Mouse (Mus musculus): ENCODE data around the gene Akt1. TPM values are rescaled to one million over a fixed set of nuclear protein-coding genes. Genes with fewer than 3 reads are reported as not detected.
A peak's percentile ranks its signal among the peaks of the same experiment; 100 is the strongest.

Gene Akt1
- polyA plus RNA-seq, 1 experiment from 2014 or later = 80.0 TPM

- Histone ChIP-seq H3K36me3 (peaks cover 86% of the 10 kb centered on the region), H3K9ac (replicated peaks) (no peak overlapping the region), H3K27ac (replicated peaks) (peak overlapping the region; percentile 96), H3K4me1 (peaks cover 81% of the 10 kb centered on the region), H3K4me2 (replicated peaks) (peak overlapping the region; percentile 35; the same call in 1 of the 2 replicates), H3K9me3 (no peaks in the 10 kb centered on the region), H3K27me3 (no peaks in the 10 kb centered on the region), H3K4me3 (no peak overlapping the region; the same call in 1 of the 2 replicates)
- ATAC-seq (ENCODE audit: low FRiP score, low read depth) = no peak
- 68% methylated on average over 18 of the region's 18 CpGs for WGBS
Observed at GRCm38 (mm10) chr12:112665445-112665844, 9.2 kb downstream of the Akt1 start.

- H3K27ac ChIP-seq (replicated peaks) = peak overlapping the region; percentile 96
- 76% methylated on average over 5 of the region's 5 CpGs for WGBS
- H3K4me2 ChIP-seq (replicated peaks) = peak overlapping the region; percentile 35; the same call in 1 of the 2 replicates
- no peaks in the 10 kb centered on the region for H3K27me3 ChIP-seq
- peak overlapping the region; percentile 34 for H3K9ac ChIP-seq (replicated peaks)
- H3K9me3 ChIP-seq = no peaks in the 10 kb centered on the region
- H3K4me1 ChIP-seq = peaks cover 86% of the 10 kb centered on the region
- peak; percentile 1; the same call in 1 of the 2 replicates for ATAC-seq (ENCODE audit: low FRiP score, low read depth)
- H3K4me3 ChIP-seq = no peak overlapping the region
- peaks cover 86% of the 10 kb centered on the region for H3K36me3 ChIP-seq
Observed at GRCm38 (mm10) chr12:112664656-112665055, 10.0 kb downstream of the Akt1 start.

- H3K4me1 ChIP-seq = peaks cover 86% of the 10 kb centered on the region
- 39% methylated on average over 2 of the region's 2 CpGs for WGBS
- H3K9me3 ChIP-seq = no peaks in the 10 kb centered on the region
Observed at GRCm38 (mm10) chr12:112664124-112664523, 10.6 kb downstream of the Akt1 start.

DNA sequence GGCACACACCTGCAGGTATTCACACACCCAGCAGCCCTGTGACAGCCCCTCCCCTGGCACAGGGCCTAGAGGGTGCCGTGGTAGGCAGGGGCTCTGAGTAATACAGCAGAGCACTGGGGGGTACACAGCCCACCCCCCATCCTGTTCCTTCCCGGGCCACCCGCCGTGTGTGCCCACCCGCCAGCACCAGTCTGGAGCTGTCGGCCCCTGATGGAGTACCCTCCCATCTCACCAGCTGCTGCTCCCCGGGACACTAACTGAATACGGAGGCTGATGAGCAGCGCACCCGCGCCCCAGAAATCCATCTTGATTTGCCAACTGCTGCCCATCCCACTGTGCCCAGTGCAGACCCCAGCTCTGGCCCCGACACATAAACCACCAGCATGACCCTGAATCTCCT lies 11.0 kb downstream of the Akt1 start:
- Histone ChIP-seq H3K36me3 (peaks cover 86% of the 10 kb centered on the region), H3K4me3 (0 out of 2 replicates have a peak overlapping the region, but pooled peaks have one; percentile 3), H3K27me3 (no peaks in the 10 kb centered on the region), H3K4me1 (peaks cover 86% of the 10 kb centered on the region), H3K9me3 (no peaks in the 10 kb centered on the region), H3K9ac (replicated peaks) (peak overlapping the region; percentile 7; the same call in 1 of the 2 replicates), H3K4me2 (replicated peaks) (peak overlapping the region; percentile 35), H3K27ac (replicated peaks) (peak overlapping the region; percentile 96)
- 77% methylated on average over 12 of the region's 12 CpGs for WGBS
- peak; percentile 48 for ATAC-seq (ENCODE audit: low FRiP score, low read depth)

More at GRCm38 (mm10) chr12:112664124-112664523, 10.6 kb downstream of the Akt1 start:
- Histone ChIP-seq H3K36me3 (peaks cover 86% of the 10 kb centered on the region), H3K27me3 (no peaks in the 10 kb centered on the region), H3K4me2 (replicated peaks) (peak overlapping the region; percentile 35), H3K9ac (replicated peaks) (peak overlapping the region; percentile 7; the same call in 1 of the 2 replicates), H3K4me3 (0 out of 2 replicates have a peak overlapping the region, but pooled peaks have one; percentile 3), H3K27ac (replicated peaks) (peak overlapping the region; percentile 96)
- ATAC-seq (ENCODE audit: low FRiP score, low read depth) = peak; percentile 67

DNA sequence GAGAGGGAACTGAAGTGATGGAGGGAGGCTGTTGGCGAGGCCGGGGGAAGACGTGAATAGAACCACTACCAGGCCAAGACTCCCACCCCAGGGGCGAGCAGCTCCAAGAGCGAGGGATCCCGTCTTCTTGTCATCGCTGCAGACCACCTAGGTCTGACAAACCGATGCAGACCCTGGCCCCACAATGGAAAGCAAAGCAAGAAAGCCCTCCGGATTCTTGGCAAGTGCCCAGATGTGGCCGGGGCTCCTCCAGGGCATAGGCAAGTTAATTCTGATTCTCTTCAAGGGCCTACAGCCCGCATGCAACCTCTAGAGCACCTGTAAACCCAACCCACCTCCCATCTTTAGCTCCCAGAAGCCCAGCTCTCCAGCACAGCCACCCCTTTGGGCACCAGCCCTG lies 11.4 kb downstream of the Akt1 start:
- no peaks in the 10 kb centered on the region for H3K9me3 ChIP-seq
- ATAC-seq (ENCODE audit: low FRiP score, low read depth) = no peak
- H3K4me1 ChIP-seq = peaks cover 83% of the 10 kb centered on the region
- H3K27me3 ChIP-seq = no peaks in the 10 kb centered on the region
- 90% methylated on average over 11 of the region's 11 CpGs for WGBS
- peaks cover 86% of the 10 kb centered on the region for H3K36me3 ChIP-seq
- H3K4me3 ChIP-seq = no peak overlapping the region
- peak overlapping the region; percentile 96 for H3K27ac ChIP-seq (replicated peaks)
- 0 out of 2 replicates have a peak overlapping the region, but pooled peaks have one; percentile 7 for H3K9ac ChIP-seq (replicated peaks)
- H3K4me2 ChIP-seq (replicated peaks) = peak overlapping the region; percentile 35

DNA sequence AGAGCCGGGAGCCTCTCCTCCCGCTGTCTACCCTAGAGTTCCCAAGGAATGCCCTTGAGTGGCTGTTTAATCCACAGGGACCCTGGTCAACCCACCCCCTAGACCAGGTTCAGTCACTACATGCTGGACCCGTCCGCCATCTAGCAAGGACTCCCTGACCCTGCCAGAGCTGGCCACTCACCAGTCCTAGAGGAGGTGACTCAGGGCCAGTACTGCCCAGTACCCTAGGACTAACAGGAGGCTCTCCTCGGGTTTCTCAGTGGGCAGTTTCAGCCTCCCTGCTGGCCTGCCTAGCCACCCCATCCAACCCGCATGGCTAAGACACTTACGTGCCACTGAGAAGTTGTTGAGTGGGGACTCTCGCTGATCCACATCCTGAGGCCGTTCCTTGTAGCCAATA lies 12.8 kb downstream of the Akt1 start:
- no peak for ATAC-seq (ENCODE audit: low FRiP score, low read depth)
- Histone ChIP-seq H3K4me1 (peaks cover 70% of the 10 kb centered on the region), H3K36me3 (peaks cover 86% of the 10 kb centered on the region), H3K4me3 (no peak overlapping the region), H3K4me2 (replicated peaks) (no peak overlapping the region), H3K9ac (replicated peaks) (no peak overlapping the region; the same call in 1 of the 2 replicates), H3K27ac (replicated peaks) (peak overlapping the region; percentile 96), H3K9me3 (no peaks in the 10 kb centered on the region), H3K27me3 (no peaks in the 10 kb centered on the region)
- 79% methylated on average over 9 of the region's 9 CpGs for WGBS

GRCm38 (mm10) chr12:112661327-112661605 lies 13.4 kb downstream of the Akt1 start:
- Histone ChIP-seq H3K36me3 (peaks cover 86% of the 10 kb centered on the region), H3K9ac (replicated peaks) (peak overlapping the region; percentile 46; the same call in 1 of the 2 replicates), H3K9me3 (no peaks in the 10 kb centered on the region), H3K27ac (replicated peaks) (peak overlapping the region; percentile 96), H3K4me1 (peaks cover 64% of the 10 kb centered on the region), H3K4me2 (replicated peaks) (peak overlapping the region; percentile 40), H3K4me3 (no peak overlapping the region), H3K27me3 (no peaks in the 10 kb centered on the region)
- no peak for ATAC-seq (ENCODE audit: low FRiP score, low read depth)
- 70% methylated on average over 3 of the region's 3 CpGs for WGBS

GRCm38 (mm10) chr12:112660576-112661326 lies 13.9 kb downstream of the Akt1 start:
- Histone ChIP-seq H3K27me3 (no peaks in the 10 kb centered on the region), H3K36me3 (peaks cover 86% of the 10 kb centered on the region), H3K4me3 (no peak overlapping the region), H3K27ac (replicated peaks) (peak overlapping the region; percentile 96), H3K4me2 (replicated peaks) (peak overlapping the region; percentile 40), H3K9me3 (no peaks in the 10 kb centered on the region), H3K4me1 (peaks cover 59% of the 10 kb centered on the region), H3K9ac (replicated peaks) (peak overlapping the region; percentile 46; the same call in 1 of the 2 replicates)
- peak; percentile 51 for ATAC-seq (ENCODE audit: low FRiP score, low read depth)
- WGBS = 31% methylated on average over 5 of the region's 5 CpGs

GRCm38 (mm10) chr12:112659109-112659508 lies 15.6 kb downstream of the Akt1 start:
- Histone ChIP-seq H3K27ac (replicated peaks) (no peak overlapping the region), H3K36me3 (peaks cover 90% of the 10 kb centered on the region), H3K4me1 (peaks cover 43% of the 10 kb centered on the region), H3K4me2 (replicated peaks) (no peak overlapping the region), H3K4me3 (no peak overlapping the region), H3K9me3 (no peaks in the 10 kb centered on the region), H3K9ac (replicated peaks) (0 out of 2 replicates have a peak overlapping the region, but pooled peaks have one; percentile 16), H3K27me3 (no peaks in the 10 kb centered on the region)
- ATAC-seq (ENCODE audit: low FRiP score, low read depth) = no peak
- 75% methylated on average over 6 of the region's 6 CpGs for WGBS

GRCm38 (mm10) chr12:112658619-112659018 lies 16.1 kb downstream of the Akt1 start:
- no peaks in the 10 kb centered on the region for H3K9me3 ChIP-seq
- peaks cover 95% of the 10 kb centered on the region for H3K36me3 ChIP-seq
- no peak overlapping the region for H3K4me2 ChIP-seq (replicated peaks)
- 97% methylated on average over 7 of the region's 7 CpGs for WGBS
- no peak for ATAC-seq (ENCODE audit: low FRiP score, low read depth)
- H3K4me3 ChIP-seq = no peak overlapping the region
- no peak overlapping the region for H3K9ac ChIP-seq (replicated peaks)
- peaks cover 38% of the 10 kb centered on the region for H3K4me1 ChIP-seq
- H3K27ac ChIP-seq (replicated peaks) = no peak overlapping the region
- H3K27me3 ChIP-seq = no peaks in the 10 kb centered on the region

DNA sequence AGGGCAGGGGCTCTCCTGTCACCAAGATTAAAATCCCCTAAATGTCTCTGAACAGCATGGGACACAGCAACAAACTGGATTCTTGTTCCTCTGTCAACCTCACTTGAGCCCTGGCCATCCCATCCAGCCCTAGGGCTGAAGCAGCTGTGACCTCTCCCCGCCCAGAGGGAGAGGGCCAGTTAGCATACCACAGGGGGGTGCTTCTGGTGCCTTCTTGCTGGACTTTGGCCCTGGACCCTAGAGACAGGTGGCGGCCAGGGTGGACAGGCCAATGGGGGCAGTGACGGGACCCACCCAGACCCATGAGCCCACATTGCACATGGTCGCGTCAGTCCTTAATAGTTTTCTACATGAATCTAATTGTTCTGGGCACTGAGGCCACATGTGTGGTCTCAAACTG lies 20.6 kb downstream of the Akt1 start:
- H3K27me3 ChIP-seq = no peaks in the 10 kb centered on the region
- H3K4me3 ChIP-seq = no peak overlapping the region
- H3K9me3 ChIP-seq = no peaks in the 10 kb centered on the region
- H3K27ac ChIP-seq (replicated peaks) = peak overlapping the region; percentile 47; the same call in 1 of the 2 replicates
- ATAC-seq (ENCODE audit: low FRiP score, low read depth) = no peak
- no peak overlapping the region for H3K4me2 ChIP-seq (replicated peaks)
- no peaks in the 10 kb centered on the region; the same call in 1 of the 2 replicates for H3K4me1 ChIP-seq
- H3K36me3 ChIP-seq = peaks cover 91% of the 10 kb centered on the region
- WGBS = 96% methylated on average over 5 of the region's 5 CpGs
- H3K9ac ChIP-seq (replicated peaks) = no peak overlapping the region

DNA sequence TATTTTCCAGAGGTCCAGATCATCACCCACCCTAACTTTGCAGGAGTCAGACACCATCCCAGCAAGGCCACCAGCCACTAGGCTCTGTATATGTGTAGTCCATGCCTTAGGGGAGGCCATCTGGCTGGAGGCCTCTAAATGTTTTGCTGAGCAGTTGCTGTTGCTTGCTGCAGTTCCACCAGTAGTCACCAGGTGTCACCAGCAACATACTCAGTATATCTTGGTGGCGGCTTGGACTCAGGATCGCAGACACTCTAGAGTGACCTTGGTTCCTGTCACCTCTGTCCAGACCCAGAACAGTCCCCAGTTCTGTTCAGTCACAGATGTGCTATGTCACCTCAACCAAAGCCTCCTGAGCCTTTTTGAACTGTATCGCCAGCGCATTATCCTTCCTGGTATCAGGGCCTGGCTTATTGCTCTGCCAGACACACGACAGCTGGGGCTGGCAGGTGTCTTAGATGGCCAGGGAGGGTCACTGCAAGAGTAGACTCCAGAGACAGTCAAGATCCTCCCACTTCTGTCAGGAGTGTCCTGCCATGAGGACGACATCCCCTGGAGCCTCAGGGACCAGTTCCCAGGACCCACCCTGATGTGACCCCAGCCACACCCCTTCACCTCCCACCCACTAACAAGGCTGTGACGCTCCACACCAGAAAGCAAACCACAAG lies 21.4 kb downstream of the Akt1 start:
- WGBS = 56% methylated on average over 7 of the region's 7 CpGs
- ATAC-seq (ENCODE audit: low FRiP score, low read depth) = peak; percentile 63
- H3K4me1 ChIP-seq = no peaks in the 10 kb centered on the region; the same call in 1 of the 2 replicates
- H3K4me3 ChIP-seq = no peak overlapping the region
- peak overlapping the region; percentile 47; the same call in 1 of the 2 replicates for H3K27ac ChIP-seq (replicated peaks)
- H3K9ac ChIP-seq (replicated peaks) = no peak overlapping the region
- peaks cover 91% of the 10 kb centered on the region for H3K36me3 ChIP-seq
- no peak overlapping the region for H3K4me2 ChIP-seq (replicated peaks)
- H3K27me3 ChIP-seq = no peaks in the 10 kb centered on the region
- no peaks in the 10 kb centered on the region for H3K9me3 ChIP-seq
